Mouse (Mus musculus) spleen, postnatal 36 days (tissue): ENCODE results near the gene Zfp992.
"Not testable (repeated sequence)": the region's sequence is repeated elsewhere in the genome, so short reads cannot be mapped to it uniquely, and the experiment has no call there.

Experiments used
- DNase-seq, 2 experiments: peaks; one replicate each; pipeline ENCODE4 v3.0.0; 2022; ENCODE audit warnings: low spot score in 2 of 2, mixed read lengths in 1 of 2

The Zfp992 gene

DNA sequence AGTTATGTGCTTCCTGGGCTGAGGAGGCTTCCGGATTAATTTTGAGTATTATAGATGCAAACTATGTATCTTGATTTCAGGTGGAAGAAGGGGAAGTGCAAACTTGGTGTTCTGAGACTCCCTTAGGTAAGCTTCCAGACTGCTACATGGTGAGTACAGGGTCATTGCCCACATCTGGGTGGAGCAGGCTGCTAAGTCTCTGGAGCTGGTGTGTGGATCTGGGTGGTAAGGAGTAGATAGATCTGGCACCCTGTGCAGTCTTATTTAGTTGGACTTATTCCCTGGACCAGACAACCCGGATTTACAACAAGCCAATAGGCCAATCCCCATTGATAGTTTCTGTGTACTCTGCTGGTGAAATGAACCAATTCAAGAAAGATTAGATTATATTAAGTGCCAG, at the start of gene Zfp992:
Zfp992 (plus strand) TSS at position 74 of the 400 bp plus-strand sequence.
- DNase-seq: not testable (repeated sequence)

DNA sequence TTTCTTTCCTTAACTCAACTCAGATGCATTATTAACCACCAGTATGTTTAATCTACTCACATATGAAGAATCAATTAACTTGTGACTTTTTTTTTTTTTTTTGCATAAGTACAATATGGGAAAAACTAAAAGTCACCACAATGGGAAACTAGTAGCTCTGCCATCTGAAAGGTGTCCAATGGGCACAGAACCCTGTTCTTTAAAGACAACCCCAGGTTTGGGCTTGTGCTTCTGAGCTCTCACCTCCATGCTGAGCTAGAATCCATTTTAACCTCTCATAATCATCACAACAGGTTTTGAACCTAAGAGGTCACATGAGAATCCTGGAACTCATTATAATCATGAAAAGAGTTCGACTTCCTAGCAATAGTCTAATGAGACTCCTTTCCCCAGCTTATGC, 19.4 kb upstream of the Zfp992 start:
- DNase-seq: not testable (repeated sequence)

- DNase-seq: not testable (repeated sequence)
Measured at GRCm38 (mm10) chr4:146430876-146431275, 17.9 kb upstream of the Zfp992 start.

DNA sequence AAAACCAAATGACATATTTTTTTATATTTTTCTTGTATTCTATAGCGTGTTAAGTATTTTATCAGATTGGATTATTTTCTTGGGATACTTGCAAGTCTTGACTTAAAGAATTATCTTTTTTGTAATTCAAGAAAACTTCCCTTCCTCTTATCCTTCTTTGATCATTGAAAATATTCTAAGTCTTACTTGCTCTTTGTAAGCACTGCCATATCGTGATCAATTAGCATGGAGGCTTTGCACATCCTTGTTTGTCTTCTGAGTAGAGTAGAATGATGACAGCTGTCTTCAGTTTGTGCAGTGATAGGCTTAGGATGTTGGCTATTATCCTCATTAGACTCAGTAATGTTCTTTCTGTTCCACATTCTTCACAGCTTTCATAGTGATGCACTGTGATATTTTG, 13.3 kb upstream of the Zfp992 start:
- not testable (repeated sequence) for DNase-seq

- DNase-seq: not testable (repeated sequence)
Measured at GRCm38 (mm10) chr4:146437256-146437655, 11.6 kb upstream of the Zfp992 start.

DNA sequence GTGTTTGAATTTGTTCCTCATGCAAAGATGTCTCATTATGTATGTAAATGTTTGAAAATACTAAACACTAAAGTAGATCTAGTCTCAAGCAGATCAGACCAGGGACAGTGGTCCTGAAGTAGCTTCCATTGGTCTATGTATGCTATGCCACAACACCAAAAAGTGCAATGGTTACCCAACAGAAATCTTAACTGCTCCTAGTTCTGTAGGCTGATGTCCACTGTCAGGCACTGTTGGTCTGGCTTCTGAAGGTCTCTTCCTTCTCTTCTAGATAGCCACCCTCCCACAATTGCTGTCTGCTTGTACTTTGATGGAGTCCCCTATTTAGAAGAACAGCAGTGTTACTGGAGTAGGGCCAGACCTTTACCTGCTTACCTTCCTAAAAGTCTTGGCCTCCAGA, 4.5 kb upstream of the Zfp992 start:
- DNase-seq: not testable (repeated sequence)

DNA sequence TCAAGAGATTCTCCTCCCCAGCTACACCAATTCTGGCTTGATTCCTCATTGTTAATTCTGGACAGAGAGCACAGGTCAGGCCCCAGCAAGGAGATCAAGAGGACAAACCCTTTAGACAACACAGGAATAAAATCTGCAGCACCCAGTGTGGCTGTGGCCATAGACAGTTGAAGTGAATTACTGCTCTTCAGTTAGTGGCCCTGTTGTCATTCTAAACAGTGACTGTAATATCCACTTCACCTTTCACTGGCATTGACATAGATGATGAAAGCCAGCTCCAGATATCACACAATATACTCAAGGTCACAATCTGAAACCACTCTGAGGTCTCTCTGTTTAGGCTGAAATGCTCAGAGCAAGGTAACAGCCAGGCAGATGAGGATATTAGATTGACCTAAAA, 3.7 kb upstream of the Zfp992 start:
- not testable (repeated sequence) for DNase-seq

DNA sequence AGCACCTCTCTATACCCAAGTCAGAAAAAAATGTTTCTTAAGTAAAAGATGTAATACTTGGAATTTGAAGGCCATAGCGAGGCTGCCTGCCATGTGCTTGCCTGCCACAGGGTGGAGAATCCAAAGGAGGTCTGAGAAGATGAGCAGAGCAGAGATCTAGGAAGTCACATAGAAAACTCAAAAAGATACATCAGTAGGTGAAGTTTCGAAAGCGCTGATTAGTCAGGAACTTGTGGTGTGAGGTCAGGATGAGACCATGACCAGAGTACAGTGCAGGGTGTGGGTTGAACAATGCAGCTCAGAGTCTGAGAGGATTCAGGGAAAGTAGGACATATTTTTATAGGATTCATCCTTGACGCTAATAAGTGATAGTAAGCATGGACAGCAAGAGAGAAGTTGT, 2.7 kb upstream of the Zfp992 start:
- DNase-seq: not testable (repeated sequence)

DNA sequence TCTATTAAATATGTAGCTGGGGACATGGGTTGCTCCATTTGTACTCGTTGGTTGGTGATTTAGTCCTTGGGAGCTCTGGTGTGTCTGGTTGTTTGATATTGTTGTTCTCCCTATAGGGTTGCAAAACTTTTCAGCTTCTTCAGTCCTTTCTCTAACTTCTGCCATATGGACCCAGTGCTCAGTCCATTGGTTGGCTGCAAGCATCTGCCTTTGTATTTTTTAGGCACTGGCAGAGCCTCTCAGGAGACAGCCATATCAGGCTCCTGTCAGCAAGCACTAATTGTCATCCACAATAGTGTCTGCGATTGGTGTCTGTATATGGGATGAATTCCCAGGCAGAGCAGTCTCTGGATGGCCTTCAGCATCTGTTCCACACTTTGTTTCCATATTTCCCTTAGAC, 1.8 kb upstream of the Zfp992 start:
- DNase-seq: not testable (repeated sequence)

DNA sequence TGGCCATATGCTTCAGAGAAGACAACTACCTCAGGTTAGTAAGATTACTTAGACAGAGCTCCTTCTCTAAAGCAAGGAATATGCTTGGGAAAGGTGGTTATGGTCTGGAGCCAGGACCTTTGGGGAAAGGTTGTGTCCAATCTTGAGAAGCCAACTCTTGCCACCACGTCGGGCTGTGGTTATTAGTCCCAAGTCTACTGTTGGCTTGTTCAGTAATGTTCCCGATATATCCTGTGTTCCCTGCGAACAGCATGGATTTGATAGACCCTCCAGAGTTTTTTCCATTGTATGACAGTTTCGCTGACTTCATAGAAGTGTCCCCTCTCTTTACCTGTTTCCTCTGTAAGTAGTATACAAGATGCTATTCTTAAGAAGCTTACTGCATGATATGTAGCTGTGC, 888 bp downstream of the Zfp992 start:
- DNase-seq: not testable (repeated sequence)

DNA sequence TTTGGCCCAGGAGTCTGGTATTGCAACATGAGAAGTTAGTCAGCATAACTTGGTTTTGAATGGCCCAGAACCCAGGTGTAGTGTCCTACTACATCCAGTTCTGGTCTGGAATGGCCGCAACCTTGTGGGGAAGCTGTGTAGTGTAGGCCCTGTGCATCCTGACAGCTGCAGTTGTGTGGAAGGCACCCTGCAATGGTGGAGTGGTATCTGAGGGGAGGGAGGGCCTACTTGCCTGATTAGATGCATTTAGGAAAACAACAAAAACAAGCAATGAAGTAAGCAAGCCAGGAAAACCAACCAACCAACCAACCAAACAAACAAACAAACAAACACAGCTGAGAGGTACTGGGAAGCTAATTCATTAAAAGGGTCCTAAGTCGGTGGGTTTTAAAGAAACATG, 3.8 kb downstream of the Zfp992 start:
- not testable (repeated sequence) for DNase-seq

- not testable (repeated sequence) for DNase-seq
Measured at GRCm38 (mm10) chr4:146454170-146454569, 5.3 kb downstream of the Zfp992 start.

- no peak for DNase-seq
Measured at GRCm38 (mm10) chr4:146454896-146455295, 6.1 kb downstream of the Zfp992 start.

GRCm38 (mm10) chr4:146455321-146455721, 6.5 kb downstream of the Zfp992 start:
- DNase-seq: no peak

DNA sequence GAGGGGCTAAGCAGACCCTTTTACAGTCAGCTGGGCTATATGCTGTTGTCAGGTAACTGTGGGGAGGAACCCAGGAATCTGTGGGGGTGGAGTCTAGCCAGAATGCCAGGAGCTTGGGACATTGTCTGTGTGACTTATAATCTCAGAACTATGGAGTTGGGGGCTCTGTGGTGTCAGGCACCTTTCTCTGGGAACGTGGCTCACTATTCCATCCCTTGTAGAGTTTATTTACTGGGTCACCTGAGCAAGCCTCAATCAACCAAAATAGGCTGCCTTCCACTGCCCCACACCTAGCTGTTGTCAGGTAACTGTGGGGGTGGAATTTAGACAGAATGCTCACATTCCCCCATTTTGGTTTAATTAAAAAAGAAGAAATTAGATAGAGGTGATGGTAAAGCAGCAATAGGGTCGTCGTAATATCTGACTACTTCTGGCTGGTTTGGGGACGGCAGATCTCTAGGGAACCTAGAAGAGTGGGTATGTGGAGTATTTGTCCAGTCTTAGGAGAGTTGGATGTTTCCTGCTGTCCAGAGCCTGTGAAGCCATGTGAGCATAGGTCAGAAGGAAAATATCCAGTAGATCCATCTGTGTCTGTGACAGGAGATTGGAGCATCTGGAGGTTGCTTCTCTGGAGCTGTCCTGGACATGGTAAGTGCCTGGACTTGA, 7.4 kb downstream of the Zfp992 start:
- DNase-seq: no peak

- DNase-seq: no peak
Measured at GRCm38 (mm10) chr4:146457126-146457525, 8.3 kb downstream of the Zfp992 start.

DNA sequence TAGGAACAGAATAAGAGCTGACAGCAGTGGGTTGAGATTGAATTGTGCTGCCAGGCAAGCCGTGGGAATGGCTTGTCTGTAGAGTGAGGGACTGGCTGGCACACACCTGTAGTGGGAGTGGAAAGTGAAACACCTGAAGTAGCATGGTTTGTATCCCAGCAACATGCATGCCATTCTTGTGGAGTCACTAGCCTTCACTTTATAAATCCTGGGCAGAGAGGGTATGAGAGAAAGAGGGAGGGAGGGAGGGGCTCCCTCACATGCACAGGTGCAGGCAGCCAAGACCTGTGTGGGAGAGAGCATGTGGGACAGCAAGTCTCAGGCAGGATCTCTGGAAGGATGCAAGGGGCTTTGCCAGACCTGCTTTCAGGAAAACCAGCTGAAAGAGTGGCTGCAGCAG, 8.9 kb downstream of the Zfp992 start:
- no peak for DNase-seq

- DNase-seq: not testable (repeated sequence)
Measured at GRCm38 (mm10) chr4:146459822-146460221, 11.0 kb downstream of the Zfp992 start.

DNA sequence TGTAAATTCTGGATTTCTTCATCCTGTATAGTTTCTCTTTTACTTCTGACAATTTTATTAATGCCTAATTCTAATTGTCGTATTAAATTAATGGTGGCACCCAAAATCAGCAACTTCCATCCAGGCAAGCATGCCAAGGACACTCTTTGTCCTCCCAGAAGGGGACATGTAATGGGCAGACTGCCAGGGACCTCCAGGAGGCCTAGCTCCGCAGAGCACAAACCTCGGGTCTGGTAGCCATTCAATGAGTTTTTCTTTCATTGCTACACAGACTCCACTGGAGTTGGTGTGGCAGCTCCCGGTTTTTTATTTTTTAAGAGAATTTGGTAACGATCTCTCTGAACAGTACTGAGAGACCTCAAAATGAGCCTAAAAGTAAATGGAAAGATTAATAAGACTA, 11.9 kb downstream of the Zfp992 start:
- DNase-seq: not testable (repeated sequence)

GRCm38 (mm10) chr4:146463649-146464351, 15.0 kb downstream of the Zfp992 start:
- DNase-seq: not testable (repeated sequence)

DNA sequence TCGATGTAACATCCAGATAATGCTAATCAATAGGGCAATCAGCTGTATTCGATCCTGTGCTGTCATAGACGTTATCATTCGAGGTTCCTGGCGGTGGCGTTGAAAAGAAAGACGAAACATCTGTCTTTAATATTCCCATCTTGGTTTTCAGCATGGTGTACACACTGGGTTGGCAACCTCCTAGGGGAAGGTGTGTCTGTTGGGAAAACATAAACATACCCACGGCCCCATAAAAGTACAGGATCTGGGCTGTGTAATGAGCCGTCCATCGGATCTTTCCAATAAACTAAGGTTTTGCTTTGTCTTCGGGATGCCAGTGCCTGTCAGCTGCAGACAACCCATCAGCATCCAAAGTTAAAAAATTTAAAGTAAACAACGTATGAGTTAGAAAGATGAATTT, 21.2 kb downstream of the Zfp992 start:
- DNase-seq: not testable (repeated sequence)

- DNase-seq: not testable (repeated sequence)
Measured at GRCm38 (mm10) chr4:146474181-146474580, 25.4 kb downstream of the Zfp992 start.
